Mouse (Mus musculus) lung, embryonic 15.5 days (tissue): ENCODE results near the gene Spi1. TPM values are rescaled to one million over a fixed set of nuclear protein-coding genes. Genes with fewer than 3 reads are reported as not detected.

Experiments
- ATAC-seq: fragments of 200-750 bp; cut with Nextera tagmentation; 2 replicates; pipeline ENCODE4 v1.8.0; 2017; ENCODE audit warnings: moderate number of reproducible peaks, borderline replicate concordance; ENCODE audit not compliant: low FRiP score, low TSS enrichment; ENCODE audit errors: extremely low read depth
- H3K27ac ChIP-seq: fragments of 300-500 bp; sonication (generic); 2 replicates; pipeline ENCODE4 v1.5.1; 2015; ENCODE audit warnings: moderate library complexity, mild to moderate bottlenecking, inconsistent platforms
- H3K27me3 ChIP-seq: fragments of 300-500 bp; sonication (generic); 2 replicates; pipeline ENCODE4 v1.6.1; 2015; ENCODE audit warnings: inconsistent platforms
- H3K36me3 ChIP-seq: fragments of 300-500 bp; sonication (generic); 2 replicates; pipeline ENCODE4 v1.6.1; 2015; ENCODE audit warnings: inconsistent platforms
- H3K4me1 ChIP-seq: fragments of 300-500 bp; sonication (generic); 2 replicates; pipeline ENCODE4 v1.6.1; 2015; ENCODE audit warnings: inconsistent platforms
- H3K4me2 ChIP-seq: fragments of 300-500 bp; sonication (generic); 2 replicates; pipeline ENCODE4 v1.6.1; 2015; ENCODE audit warnings: inconsistent platforms, mild to moderate bottlenecking, moderate library complexity
- H3K4me3 ChIP-seq: fragments of 300-500 bp; sonication (generic); 2 replicates; pipeline ENCODE4 v1.5.1; 2015; ENCODE audit warnings: mild to moderate bottlenecking, inconsistent platforms
- H3K9ac ChIP-seq: fragments of 300-500 bp; sonication (generic); 2 replicates; pipeline ENCODE4 v1.6.1; 2015; ENCODE audit warnings: inconsistent platforms
- H3K9me3 ChIP-seq: fragments of 300-500 bp; sonication (generic); 2 replicates; pipeline ENCODE4 v1.6.1; 2016; ENCODE audit warnings: inconsistent platforms
- WGBS: fragments of 180-500 bp; shearing (Covaris S2); methylation state at CpG from one replicate; pipeline ENCODE4 v1.1.7; 2015; 5-methylcytosine and 5-hydroxymethylcytosine counted together
- polyA plus RNA-seq: library from polyadenylated mRNA; unstranded; fragments of >200 nt; fragmentation: Nextera tagmentation; extraction: Ambion mirVana; gene quantifications from 2 replicates; pipeline ENCODE4 v1.2.1, GENCODE M21; 2015

Spi1 gene
- polyA plus RNA-seq, 1 experiment from 2014 or later, result 8.7 TPM

- H3K36me3 ChIP-seq, result peaks cover 4% of the 10 kb centered on the region; the same call in 1 of the 2 replicates
- H3K27me3 ChIP-seq, result no peaks in the 10 kb centered on the region
- H3K4me3 ChIP-seq, result no peak overlapping the region
- H3K9me3 ChIP-seq, result no peaks in the 10 kb centered on the region
- no peaks in the 10 kb centered on the region for H3K4me1 ChIP-seq
- no peak for ATAC-seq
- H3K4me2 ChIP-seq, result no peak overlapping the region
- H3K27ac ChIP-seq, result no peak overlapping the region
- 77% methylated on average over 11 of the region's 11 CpGs for WGBS
- H3K9ac ChIP-seq, result no peak overlapping the region
Observed at GRCm38 (mm10) chr2:91136513-91137412, 54.6 kb downstream of the Spi1 start.

- Histone ChIP-seq H3K4me1 (no peaks in the 10 kb centered on the region), H3K4me3 (no peak overlapping the region), H3K9ac (no peak overlapping the region), H3K36me3 (peaks cover 5% of the 10 kb centered on the region; the same call in 1 of the 2 replicates), H3K4me2 (no peak overlapping the region), H3K27ac (no peak overlapping the region), H3K9me3 (no peaks in the 10 kb centered on the region), H3K27me3 (no peaks in the 10 kb centered on the region)
- ATAC-seq, result no peak
- WGBS, result 65% methylated on average over 6 of the region's 6 CpGs
Observed at GRCm38 (mm10) chr2:91137481-91137880, 55.3 kb downstream of the Spi1 start.

- no peak overlapping the region for H3K9ac ChIP-seq
- H3K36me3 ChIP-seq, result peaks cover 16% of the 10 kb centered on the region; the same call in 1 of the 2 replicates
- 65% methylated on average over 5 of the region's 5 CpGs for WGBS
- no peak for ATAC-seq
- no peak overlapping the region for H3K4me2 ChIP-seq
- no peaks in the 10 kb centered on the region for H3K27me3 ChIP-seq
- no peak overlapping the region for H3K27ac ChIP-seq
- H3K9me3 ChIP-seq, result no peaks in the 10 kb centered on the region
- H3K4me1 ChIP-seq, result no peaks in the 10 kb centered on the region
- H3K4me3 ChIP-seq, result no peak overlapping the region
Observed at GRCm38 (mm10) chr2:91139311-91139710, 57.1 kb downstream of the Spi1 start.

GRCm38 (mm10) chr2:91139764-91140163 is 57.6 kb downstream of the Spi1 start:
- Histone ChIP-seq H3K36me3 (peaks cover 19% of the 10 kb centered on the region; the same call in 1 of the 2 replicates), H3K4me1 (no peaks in the 10 kb centered on the region), H3K4me2 (no peak overlapping the region), H3K27me3 (no peaks in the 10 kb centered on the region), H3K27ac (no peak overlapping the region), H3K9me3 (no peaks in the 10 kb centered on the region), H3K4me3 (no peak overlapping the region), H3K9ac (no peak overlapping the region)
- WGBS, result 78% methylated on average over 8 of the region's 8 CpGs
- no peak for ATAC-seq

- 87% methylated on average over 6 of the region's 6 CpGs for WGBS
Observed at GRCm38 (mm10) chr2:91142920-91143319, 60.7 kb downstream of the Spi1 start.

GRCm38 (mm10) chr2:91143401-91143800 is 61.2 kb downstream of the Spi1 start:
- no peaks in the 10 kb centered on the region for H3K4me1 ChIP-seq
- no peak overlapping the region for H3K27ac ChIP-seq
- peaks cover 29% of the 10 kb centered on the region; the same call in 1 of the 2 replicates for H3K36me3 ChIP-seq
- H3K27me3 ChIP-seq, result no peaks in the 10 kb centered on the region
- no peaks in the 10 kb centered on the region for H3K9me3 ChIP-seq
- no peak overlapping the region for H3K9ac ChIP-seq
- no peak for ATAC-seq
- 94% methylated on average over 11 of the region's 11 CpGs for WGBS
- H3K4me3 ChIP-seq, result no peak overlapping the region
- no peak overlapping the region for H3K4me2 ChIP-seq

More at GRCm38 (mm10) chr2:91142920-91143319, 60.7 kb downstream of the Spi1 start:
- peaks cover 28% of the 10 kb centered on the region; the same call in 1 of the 2 replicates for H3K36me3 ChIP-seq
- H3K27me3 ChIP-seq, result no peaks in the 10 kb centered on the region
- H3K27ac ChIP-seq, result no peak overlapping the region
- H3K4me2 ChIP-seq, result no peak overlapping the region
- no peak for ATAC-seq
- no peak overlapping the region for H3K9ac ChIP-seq
- H3K4me1 ChIP-seq, result no peaks in the 10 kb centered on the region
- no peak overlapping the region for H3K4me3 ChIP-seq
- no peaks in the 10 kb centered on the region for H3K9me3 ChIP-seq

- Histone ChIP-seq H3K27ac (no peak overlapping the region), H3K4me3 (no peak overlapping the region), H3K27me3 (no peaks in the 10 kb centered on the region), H3K9me3 (no peaks in the 10 kb centered on the region), H3K9ac (no peak overlapping the region), H3K36me3 (peaks cover 28% of the 10 kb centered on the region; the same call in 1 of the 2 replicates), H3K4me2 (no peak overlapping the region), H3K4me1 (no peaks in the 10 kb centered on the region)
- no peak for ATAC-seq
Observed at GRCm38 (mm10) chr2:91148101-91148500, 65.9 kb downstream of the Spi1 start.

GRCm38 (mm10) chr2:91151331-91151730 is 69.1 kb downstream of the Spi1 start:
- no peak overlapping the region for H3K27ac ChIP-seq
- no peak overlapping the region for H3K9ac ChIP-seq
- WGBS, result 64% methylated on average over 1 of the region's 1 CpGs
- H3K4me2 ChIP-seq, result no peak overlapping the region
- no peaks in the 10 kb centered on the region for H3K4me1 ChIP-seq
- H3K36me3 ChIP-seq, result peaks cover 23% of the 10 kb centered on the region; the same call in 1 of the 2 replicates
- ATAC-seq, result no peak
- no peaks in the 10 kb centered on the region for H3K9me3 ChIP-seq
- no peaks in the 10 kb centered on the region for H3K27me3 ChIP-seq
- no peak overlapping the region for H3K4me3 ChIP-seq

GRCm38 (mm10) chr2:91152885-91153377 is 70.7 kb downstream of the Spi1 start:
- Histone ChIP-seq H3K4me1 (no peaks in the 10 kb centered on the region), H3K27ac (no peak overlapping the region), H3K27me3 (no peaks in the 10 kb centered on the region), H3K9me3 (no peaks in the 10 kb centered on the region), H3K9ac (no peak overlapping the region), H3K4me2 (no peak overlapping the region), H3K4me3 (no peak overlapping the region), H3K36me3 (peaks cover 28% of the 10 kb centered on the region; the same call in 1 of the 2 replicates)
- WGBS, result 66% methylated on average over 3 of the region's 3 CpGs
- ATAC-seq, result no peak

- H3K4me1 ChIP-seq, result no peaks in the 10 kb centered on the region
- no peak overlapping the region for H3K4me2 ChIP-seq
- no peak overlapping the region for H3K4me3 ChIP-seq
- ATAC-seq, result no peak
- H3K27ac ChIP-seq, result no peak overlapping the region
- H3K9me3 ChIP-seq, result no peaks in the 10 kb centered on the region
- H3K9ac ChIP-seq, result no peak overlapping the region
- H3K36me3 ChIP-seq, result peaks cover 32% of the 10 kb centered on the region; the same call in 1 of the 2 replicates
- 86% methylated on average over 3 of the region's 3 CpGs for WGBS
- no peaks in the 10 kb centered on the region for H3K27me3 ChIP-seq
Observed at GRCm38 (mm10) chr2:91154091-91154490, 71.9 kb downstream of the Spi1 start.

GRCm38 (mm10) chr2:91157002-91157752 is 75.0 kb downstream of the Spi1 start:
- Histone ChIP-seq H3K4me2 (no peak overlapping the region), H3K4me3 (no peak overlapping the region), H3K27me3 (no peaks in the 10 kb centered on the region), H3K9ac (no peak overlapping the region), H3K36me3 (peaks cover 27% of the 10 kb centered on the region; the same call in 1 of the 2 replicates), H3K4me1 (0 out of 2 replicates have a peak, but pooled peaks cover 8% of the 10 kb centered on the region), H3K9me3 (no peaks in the 10 kb centered on the region), H3K27ac (0 out of 2 replicates have a peak overlapping the region, but pooled peaks have one; percentile 19)
- WGBS, result 39% methylated on average over 6 of the region's 6 CpGs
- ATAC-seq, result no peak
